Mouse (Mus musculus) liver, adult 2 months (tissue): ENCODE measurements at regions not wholly inside any gene's neighbourhood (a gene's known extent, or its start where the extent isn't known, plus 50 kb on each side); places are given as distances from the start of the nearest gene placed in this dataset.

Source experiments
- DNase-seq: peaks from one replicate; pipeline ENCODE4 v3.0.0-alpha.2; 2011; ENCODE audit warnings: low read depth, low spot score; ENCODE audit errors: extremely low read depth
- H3K27ac ChIP-seq: fragments of 200-500 bp; replicated peaks from 2 replicates; pipeline ENCODE4 v1.5.1; 2012; ENCODE audit warnings: low read depth, mild to moderate bottlenecking, control low read depth, inconsistent platforms, low read length; ENCODE audit not compliant: insufficient read depth
- H3K27me3 ChIP-seq: fragments of 200-500 bp; 2 replicates; pipeline ENCODE4 v1.6.1; 2012; ENCODE audit warnings: mild to moderate bottlenecking, moderate library complexity, low read length, inconsistent platforms; ENCODE audit not compliant: control insufficient read depth, insufficient read depth
- H3K36me3 ChIP-seq: fragments of 200-500 bp; 2 replicates; pipeline ENCODE4 v1.6.1; 2012; ENCODE audit warnings: low read length, inconsistent platforms; ENCODE audit not compliant: control insufficient read depth, insufficient read depth
- H3K4me1 ChIP-seq: fragments of 200-500 bp; 2 replicates; pipeline ENCODE4 v1.6.1; 2011; ENCODE audit warnings: low read length; ENCODE audit not compliant: control insufficient read depth, insufficient read depth
- H3K4me3 ChIP-seq: fragments of 200-500 bp; 2 replicates; pipeline ENCODE4 v1.5.1; 2011; ENCODE audit warnings: low read depth, mild to moderate bottlenecking, control low read depth, low read length, moderate library complexity; ENCODE audit not compliant: insufficient read depth
- H3K79me2 ChIP-seq: fragments of 200-500 bp; 2 replicates; pipeline ENCODE4 v1.6.1; 2012; ENCODE audit warnings: inconsistent platforms, mild to moderate bottlenecking, low read length, moderate library complexity; ENCODE audit not compliant: control insufficient read depth, insufficient read depth
- H3K9ac ChIP-seq: fragments of 200-500 bp; 2 replicates; pipeline ENCODE4 v1.6.1; 2012; ENCODE audit warnings: low read depth, mild to moderate bottlenecking, control low read depth, inconsistent platforms, low read length
- CTCF ChIP-seq: fragments of 200-500 bp; IDR thresholded peaks from 2 replicates; pipeline ENCODE4 v1.5.1; 2011; ENCODE audit warnings: low read depth, low read length, control low read depth
- POLR2A ChIP-seq: fragments of 200-500 bp; IDR thresholded peaks from 2 replicates; pipeline ENCODE4 v1.6.1; 2011; ENCODE audit warnings: low read length, control low read depth; ENCODE audit not compliant: insufficient read depth; ENCODE audit errors: extremely low read depth
- WGBS: fragments of 180-500 bp; shearing (Covaris S2); methylation state at CpG from one replicate; pipeline ENCODE4 v1.1.7; 2018; 5-methylcytosine and 5-hydroxymethylcytosine counted together

GRCm38 (mm10) chr9:59182490-59182889 is 108.9 kb upstream of the Adpgk start:
- 75% methylated on average over 8 of the region's 8 CpGs for WGBS
- no peak overlapping the region for H3K9ac ChIP-seq
- no peaks in the 10 kb centered on the region for H3K4me1 ChIP-seq
- H3K27ac ChIP-seq = no peak overlapping the region
- H3K27me3 ChIP-seq = no peaks in the 10 kb centered on the region
- TF ChIP-seq CTCF (no peak), POLR2A (no peak)
- no peaks in the 10 kb centered on the region for H3K36me3 ChIP-seq
- no peak overlapping the region for H3K4me3 ChIP-seq
- no peaks in the 10 kb centered on the region for H3K79me2 ChIP-seq
- no peak for DNase-seq

DNA sequence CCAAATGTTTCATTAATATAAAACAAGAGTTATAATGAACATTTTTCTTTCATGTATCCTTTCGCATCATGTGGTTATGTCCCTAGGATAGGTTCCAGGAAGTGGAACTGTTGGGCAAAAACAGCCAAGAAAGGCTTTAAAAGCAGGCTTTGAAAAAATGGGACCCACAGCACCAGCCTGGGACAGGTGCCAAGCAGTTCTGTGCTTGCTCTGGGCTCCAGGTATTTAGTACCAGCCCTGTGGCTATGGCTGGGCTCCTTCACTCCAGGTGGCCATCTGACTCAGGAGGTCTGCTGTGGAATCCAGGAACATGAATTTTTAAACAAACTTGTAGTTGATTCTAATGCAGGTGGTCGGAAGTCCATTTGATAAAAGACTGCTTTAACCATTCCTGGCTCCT is 119.8 kb upstream of the Adpgk start:
- no peak for DNase-seq
- Histone ChIP-seq H3K9ac (no peak overlapping the region), H3K4me3 (no peak overlapping the region), H3K27me3 (peaks cover 5% of the 10 kb centered on the region; the same call in 1 of the 2 replicates), H3K4me1 (no peaks in the 10 kb centered on the region), H3K27ac (no peak overlapping the region), H3K79me2 (no peaks in the 10 kb centered on the region), H3K36me3 (no peaks in the 10 kb centered on the region)
- WGBS = 85% methylated on average over 2 of the region's 2 CpGs
- TF ChIP-seq CTCF (no peak), POLR2A (no peak)

- Histone ChIP-seq H3K79me2 (no peaks in the 10 kb centered on the region), H3K4me3 (no peak overlapping the region), H3K36me3 (no peaks in the 10 kb centered on the region), H3K9ac (no peak overlapping the region), H3K27me3 (no peaks in the 10 kb centered on the region; the same call in 1 of the 2 replicates), H3K4me1 (no peaks in the 10 kb centered on the region), H3K27ac (no peak overlapping the region)
- no peak for TF ChIP-seq CTCF
- TF ChIP-seq POLR2A = no peak
- WGBS = 59% methylated on average over 6 of the region's 6 CpGs
- DNase-seq = no peak
These were observed 127.2 kb upstream of the Neo1 start for GRCm38 (mm10) chr9:59163390-59163976.

- no peak overlapping the region for H3K9ac ChIP-seq
- DNase-seq = no peak
- H3K36me3 ChIP-seq = no peaks in the 10 kb centered on the region
- 66% methylated on average over 4 of the region's 4 CpGs for WGBS
- TF ChIP-seq CTCF (no peak), POLR2A (no peak)
- no peaks in the 10 kb centered on the region for H3K4me1 ChIP-seq
- H3K4me3 ChIP-seq = no peak overlapping the region
- H3K27me3 ChIP-seq = no peaks in the 10 kb centered on the region; the same call in 1 of the 2 replicates
- H3K79me2 ChIP-seq = no peaks in the 10 kb centered on the region
- H3K27ac ChIP-seq = no peak overlapping the region
These were observed 126.7 kb upstream of the Neo1 start for GRCm38 (mm10) chr9:59162954-59163353.

DNA sequence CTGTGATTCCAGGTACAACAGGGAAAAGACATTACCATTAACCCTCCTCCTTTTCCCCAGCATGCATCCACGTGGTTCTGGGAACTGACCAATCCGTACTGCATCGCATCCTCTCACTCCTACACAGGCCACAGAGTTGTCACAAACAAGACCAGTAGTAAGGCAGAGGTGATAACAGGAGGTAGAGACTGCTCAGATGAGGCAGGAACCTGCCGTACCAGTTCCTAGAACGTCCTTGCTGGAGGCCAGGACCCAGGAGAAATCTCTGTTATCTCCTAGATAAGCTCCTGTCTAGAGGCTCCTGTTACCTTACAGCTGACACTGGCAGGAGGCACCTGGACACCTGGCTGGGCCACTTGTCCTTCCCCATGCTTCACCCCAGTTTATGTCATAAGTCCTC is 121.4 kb upstream of the Neo1 start:
- WGBS = 54% methylated on average over 5 of the region's 5 CpGs
- H3K27me3 ChIP-seq = no peaks in the 10 kb centered on the region; the same call in 1 of the 2 replicates
- no peaks in the 10 kb centered on the region for H3K36me3 ChIP-seq
- no peaks in the 10 kb centered on the region for H3K4me1 ChIP-seq
- TF ChIP-seq CTCF (no peak), POLR2A (no peak)
- no peak overlapping the region for H3K9ac ChIP-seq
- no peaks in the 10 kb centered on the region for H3K79me2 ChIP-seq
- H3K27ac ChIP-seq = no peak overlapping the region
- no peak overlapping the region for H3K4me3 ChIP-seq
- DNase-seq = no peak

DNA sequence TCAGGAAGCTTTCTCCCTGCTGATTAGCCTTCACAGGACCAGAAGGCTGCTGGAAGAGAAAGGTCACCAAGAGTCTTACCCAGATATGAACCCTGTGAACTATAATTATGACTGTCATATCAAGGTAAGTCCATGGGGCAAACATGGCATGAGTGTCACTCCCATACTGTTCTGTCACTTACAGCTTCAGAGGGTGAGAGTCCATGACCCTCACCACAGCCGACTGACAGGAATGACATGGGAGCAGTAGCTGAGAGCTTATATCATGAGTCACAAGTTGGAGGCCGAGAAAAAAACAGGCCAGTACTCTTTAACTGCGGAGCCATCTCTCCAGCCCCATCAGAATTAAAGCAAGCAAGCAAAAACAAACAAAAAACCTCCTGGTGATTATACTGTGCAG is 117.7 kb upstream of the Neo1 start:
- Histone ChIP-seq H3K4me3 (no peak overlapping the region), H3K4me1 (no peaks in the 10 kb centered on the region), H3K36me3 (no peaks in the 10 kb centered on the region), H3K9ac (no peak overlapping the region), H3K27me3 (no peaks in the 10 kb centered on the region), H3K79me2 (no peaks in the 10 kb centered on the region), H3K27ac (no peak overlapping the region)
- TF ChIP-seq POLR2A (no peak), CTCF (no peak)
- DNase-seq = no peak
- WGBS = 44% methylated on average over 3 of the region's 3 CpGs
